Mouse (Mus musculus): ENCODE data around the gene Zfhx3.

- no peak for TF ChIP-seq POLR2A (IDR thresholded peaks at IDR 0.05; ENCODE audit: low read depth, low read length)
- TF ChIP-seq CTCF (conservative IDR thresholded peaks at IDR 0.05; ENCODE audit: insufficient read depth, insufficient read length, low read depth, low read length): no peak
Observed at GRCm38 (mm10) chr8:108889406-108889805, 947.0 kb downstream of the Zfhx3 start.

Measured in kidney, adult 2 months (tissue).